Mouse (Mus musculus): ENCODE measurements around the gene Cyp26c1. TPM values are rescaled to one million over a fixed set of nuclear protein-coding genes. Genes with fewer than 3 reads are reported as not detected.

The Cyp26c1 gene
- total RNA-seq (2022), result under 1 TPM in 1 of 4 experiments, not detected in 3; 0.19 TPM

GRCm38 (mm10) chr19:37685281-37685680 is at the start of gene Cyp26c1:
Cyp26c1 (plus strand) TSS chr19:37685581.
- no peak for DNase-seq (ENCODE audit: low spot score in 2 of 2)

GRCm38 (mm10) chr19:37647994-37648393 is 37.4 kb upstream of the Cyp26c1 start:
- DNase-seq (ENCODE audit: low spot score in 2 of 2), result no peak

DNA sequence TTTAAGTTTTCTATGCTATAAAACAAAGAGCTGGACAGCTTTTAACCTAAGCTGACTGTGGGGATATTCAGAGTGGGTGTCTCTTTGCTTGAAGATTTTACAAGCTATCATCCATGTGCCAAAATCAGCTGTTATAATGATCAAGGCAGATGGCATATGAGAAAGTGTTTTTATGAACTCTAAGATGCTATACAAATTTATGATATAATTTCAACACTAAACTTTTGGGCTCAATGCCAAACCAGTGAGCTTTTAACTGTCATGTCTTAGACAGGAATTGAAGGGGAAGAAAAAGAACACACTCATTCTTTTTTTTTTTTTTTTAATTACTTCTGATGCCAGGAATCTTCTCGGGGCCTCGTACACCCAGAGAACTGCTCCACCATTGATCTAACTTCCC is 34.9 kb upstream of the Cyp26c1 start:
- DNase-seq (ENCODE audit: low spot score in 2 of 2), result no peak

DNA sequence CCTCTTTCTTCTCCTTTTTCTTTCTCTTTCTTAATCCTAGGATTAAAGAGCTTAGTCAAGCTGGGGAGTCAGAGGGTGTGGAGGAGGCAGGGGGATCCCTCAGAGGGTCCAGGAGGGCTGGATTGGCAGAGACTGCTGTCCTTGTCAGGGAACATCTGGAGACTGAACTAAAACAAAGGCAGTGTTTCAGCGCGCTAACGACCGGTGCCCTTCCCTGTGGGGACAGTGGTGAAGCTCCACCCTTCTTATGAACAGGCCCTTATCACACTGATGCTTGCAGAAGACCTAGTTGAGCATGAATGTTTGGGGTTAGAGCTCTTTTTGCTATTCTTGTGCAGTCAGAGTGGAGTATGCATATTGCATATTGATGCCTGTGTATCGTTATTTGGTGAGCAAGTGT is 31.4 kb upstream of the Cyp26c1 start:
- DNase-seq (ENCODE audit: low spot score in 2 of 2), result no peak

GRCm38 (mm10) chr19:37656441-37656840 is 28.9 kb upstream of the Cyp26c1 start:
- DNase-seq (ENCODE audit: low spot score in 2 of 2), result no peak

DNA sequence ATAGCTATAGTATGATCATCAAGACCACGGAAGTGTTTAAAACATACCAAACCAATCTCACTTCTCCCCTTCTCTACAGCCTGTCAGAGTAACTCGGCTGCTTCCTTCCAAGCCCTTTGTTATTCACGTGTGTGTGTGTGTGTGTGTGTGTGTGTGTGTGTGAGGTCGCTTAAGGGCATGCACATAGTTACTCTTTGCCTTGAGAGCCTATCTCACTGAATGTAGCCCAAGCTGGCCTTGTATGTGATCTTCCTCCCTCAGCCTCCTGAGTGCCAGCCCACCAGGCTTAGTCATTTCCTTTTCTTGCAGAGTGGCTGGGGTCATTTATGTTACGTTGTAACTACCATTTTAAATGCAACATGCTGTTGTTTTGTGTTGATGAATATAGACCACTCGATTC is 20.1 kb upstream of the Cyp26c1 start:
- DNase-seq (ENCODE audit: low spot score in 2 of 2), result no peak

GRCm38 (mm10) chr19:37667855-37668594 is 17.4 kb upstream of the Cyp26c1 start:
- no peak for DNase-seq (ENCODE audit: low spot score in 2 of 2)

DNA sequence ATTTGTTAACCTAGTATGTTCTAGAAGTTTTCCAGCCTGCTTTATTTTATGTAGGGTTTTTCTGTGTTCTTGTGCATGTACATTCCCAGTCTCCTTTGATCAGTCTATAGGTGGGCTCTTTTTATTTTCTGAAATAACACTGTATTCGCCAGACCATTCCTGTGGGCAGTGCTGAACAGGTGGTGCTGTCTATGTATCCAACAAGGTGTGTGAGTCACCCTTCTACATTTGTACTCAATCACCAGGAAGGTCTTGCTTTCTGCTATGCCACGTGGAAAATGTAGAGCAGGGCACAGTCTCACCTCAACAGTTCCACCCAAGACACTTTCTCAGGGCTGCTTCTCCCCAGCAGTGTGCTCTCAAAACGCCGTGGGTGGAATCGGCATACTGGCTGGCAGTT is 16.7 kb upstream of the Cyp26c1 start:
- DNase-seq (ENCODE audit: low spot score in 2 of 2), result no peak

DNA sequence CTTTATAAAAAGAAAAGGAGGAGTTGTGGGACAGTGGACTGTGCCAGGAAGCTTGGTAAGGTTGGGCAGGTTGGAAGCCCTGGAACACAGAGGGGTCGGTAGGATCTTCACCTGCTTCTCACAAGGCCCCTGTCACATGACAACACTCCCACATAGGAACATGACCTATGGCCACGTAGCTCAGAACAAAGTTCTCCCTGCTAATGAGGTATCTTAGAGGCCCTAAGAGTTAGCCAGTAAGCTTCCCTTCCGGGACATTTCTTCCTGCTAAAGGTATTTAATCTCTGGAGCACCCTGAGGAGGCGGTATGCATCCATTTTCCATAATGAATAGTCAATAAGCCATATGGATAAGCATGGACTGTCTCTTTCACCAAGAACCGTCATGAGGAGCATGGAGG is 15.9 kb upstream of the Cyp26c1 start:
- DNase-seq (ENCODE audit: low spot score in 2 of 2), result no peak

GRCm38 (mm10) chr19:37673393-37673792 is 12.0 kb upstream of the Cyp26c1 start:
- DNase-seq (ENCODE audit: low spot score in 2 of 2), result no peak

DNA sequence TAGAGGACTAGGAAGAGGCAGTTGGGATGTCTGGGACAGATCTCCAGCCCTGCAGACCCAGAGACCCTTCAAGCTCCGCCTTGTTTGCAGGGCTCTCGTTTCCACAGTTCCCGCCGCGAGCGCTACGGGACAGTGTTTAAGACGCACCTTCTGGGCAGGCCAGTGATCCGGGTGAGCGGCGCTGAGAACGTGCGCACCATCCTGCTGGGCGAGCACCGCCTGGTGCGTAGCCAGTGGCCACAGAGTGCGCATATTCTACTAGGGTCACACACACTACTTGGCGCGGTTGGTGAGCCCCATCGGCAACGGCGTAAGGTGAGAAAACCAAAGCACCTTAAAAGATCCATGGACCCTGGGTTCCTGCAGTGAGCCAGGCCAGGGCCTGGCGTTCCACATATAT is 966 bp downstream of the Cyp26c1 start:
- no peak for DNase-seq (ENCODE audit: low spot score in 2 of 2)

GRCm38 (mm10) chr19:37686941-37687850 is 1.8 kb downstream of the Cyp26c1 start:
- no peak for DNase-seq (ENCODE audit: low spot score in 2 of 2)

DNA sequence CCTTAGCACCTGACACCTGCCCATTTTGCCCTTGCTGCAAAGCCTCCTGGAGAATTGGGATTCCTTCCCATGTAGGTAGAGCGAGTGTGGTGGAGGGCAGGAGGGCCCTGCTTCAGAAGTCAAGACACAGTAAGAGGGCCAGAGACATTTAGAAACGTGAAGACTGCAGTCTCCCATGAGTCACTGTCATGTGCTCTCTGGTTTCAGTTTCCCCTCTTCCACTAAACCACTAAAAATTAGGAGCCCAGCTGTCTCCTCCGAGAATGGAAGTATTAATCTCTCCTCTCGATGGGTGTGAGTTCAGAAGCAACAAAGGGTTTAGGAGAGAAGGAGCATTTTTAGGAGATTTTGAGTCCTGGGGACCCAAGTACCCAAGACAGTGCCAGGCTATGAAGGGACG is 4.1 kb downstream of the Cyp26c1 start:
- no peak for DNase-seq (ENCODE audit: low spot score in 2 of 2)

DNA sequence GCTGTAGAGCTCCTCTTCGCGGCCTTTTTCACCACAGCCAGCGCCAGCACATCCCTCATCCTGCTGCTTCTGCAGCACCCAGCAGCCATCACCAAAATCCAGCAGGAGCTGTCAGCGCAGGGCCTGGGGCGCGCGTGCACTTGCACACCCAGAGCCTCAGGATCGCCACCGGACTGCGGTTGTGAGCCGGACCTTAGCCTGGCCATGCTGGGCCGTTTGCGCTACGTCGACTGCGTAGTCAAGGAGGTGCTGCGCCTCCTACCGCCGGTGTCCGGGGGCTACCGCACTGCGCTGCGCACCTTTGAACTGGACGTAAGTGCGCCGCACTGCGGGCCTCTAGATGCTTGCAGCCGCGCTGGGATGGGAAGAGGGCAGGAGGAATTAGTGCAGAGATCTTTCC is 5.3 kb downstream of the Cyp26c1 start:
- no peak for DNase-seq (ENCODE audit: low spot score in 2 of 2)

DNA sequence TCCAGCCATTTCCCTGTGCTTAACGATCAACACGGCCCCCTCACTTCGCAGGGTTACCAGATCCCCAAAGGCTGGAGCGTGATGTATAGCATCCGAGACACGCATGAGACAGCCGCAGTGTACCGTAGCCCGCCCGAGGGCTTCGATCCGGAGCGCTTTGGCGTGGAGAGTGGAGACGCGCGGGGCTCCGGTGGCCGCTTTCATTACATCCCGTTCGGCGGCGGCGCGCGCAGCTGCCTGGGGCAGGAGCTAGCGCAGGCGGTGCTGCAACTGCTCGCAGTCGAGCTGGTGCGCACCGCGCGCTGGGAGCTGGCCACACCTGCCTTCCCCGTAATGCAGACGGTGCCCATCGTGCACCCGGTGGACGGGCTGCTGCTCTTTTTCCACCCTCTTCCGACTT is 7.5 kb downstream of the Cyp26c1 start:
- no peak for DNase-seq (ENCODE audit: low spot score in 2 of 2)

DNA sequence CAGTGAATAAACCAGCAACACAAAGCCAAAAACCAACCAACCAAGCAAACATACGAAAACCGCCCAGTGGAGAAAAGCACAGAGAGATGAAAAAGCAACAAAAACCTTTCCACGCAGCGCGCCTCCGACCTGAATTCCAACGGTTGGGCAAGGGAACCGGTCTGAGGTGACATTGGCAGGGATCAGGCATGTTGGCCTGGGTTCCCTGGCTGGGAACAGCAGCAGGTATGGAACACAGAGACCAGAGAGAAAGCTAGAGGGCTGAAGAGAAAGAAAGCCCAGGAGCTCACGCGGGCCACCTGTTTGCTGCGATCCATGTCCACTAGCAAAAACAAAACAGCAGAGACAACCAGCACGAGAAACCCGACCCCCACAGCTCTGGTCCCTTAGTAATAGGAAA is 9.8 kb downstream of the Cyp26c1 start:
- no peak for DNase-seq (ENCODE audit: low spot score in 2 of 2)

- no peak for DNase-seq (ENCODE audit: low spot score in 2 of 2)
Observed at GRCm38 (mm10) chr19:37695762-37696602, 10.6 kb downstream of the Cyp26c1 start.

DNA sequence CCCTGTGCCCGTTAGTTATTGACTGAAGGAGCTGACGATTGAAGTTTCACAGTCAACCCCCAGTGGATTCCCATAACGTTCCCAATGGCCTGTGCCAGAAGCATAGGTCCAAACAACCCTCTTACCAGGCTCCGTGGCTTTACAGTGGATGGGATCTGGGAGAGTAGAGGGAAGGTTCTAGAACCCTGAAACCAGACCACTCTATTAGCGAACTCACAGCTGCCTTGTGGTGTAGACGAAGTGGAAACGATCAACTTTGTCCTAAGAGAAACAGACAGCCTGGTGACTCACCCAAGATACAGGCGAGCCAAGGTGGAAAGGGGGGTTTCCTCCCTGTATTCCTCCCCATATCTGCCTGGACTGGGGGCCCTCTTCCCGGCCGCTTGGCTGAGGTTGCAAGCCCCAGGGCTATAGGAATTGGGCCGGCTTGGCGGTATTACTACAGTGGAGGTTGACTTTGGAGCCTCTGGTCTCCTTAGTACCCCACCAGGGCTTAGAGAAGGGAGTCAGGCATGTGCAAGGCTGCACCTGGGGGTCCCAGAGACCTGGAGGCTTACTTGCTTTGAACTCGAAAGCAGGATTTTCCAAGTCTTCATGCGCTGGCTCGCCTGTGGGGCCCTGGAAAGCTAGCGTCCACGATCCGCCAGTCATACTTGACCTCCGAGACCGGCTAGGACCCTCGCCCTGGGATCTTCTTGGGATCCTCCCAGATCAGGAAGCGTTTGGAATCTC is 11.4 kb downstream of the Cyp26c1 start:
- DNase-seq (ENCODE audit: low spot score in 2 of 2), result no peak

DNA sequence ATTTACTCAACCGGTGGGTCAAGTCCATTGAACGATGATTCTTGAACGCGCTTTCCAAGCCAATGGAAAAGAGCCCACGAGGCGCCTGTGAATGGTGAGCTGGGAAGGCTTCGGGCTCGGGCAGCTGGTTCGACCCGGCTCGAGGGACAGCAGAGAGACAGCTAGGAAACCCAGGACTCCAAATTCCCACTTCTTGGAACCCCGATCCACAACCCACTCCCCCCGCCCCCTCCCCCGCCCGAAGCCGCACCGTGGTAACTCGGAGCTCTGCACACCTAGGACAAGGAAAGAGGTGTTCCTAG is 11.9 kb downstream of the Cyp26c1 start:
- no peak for DNase-seq (ENCODE audit: low spot score in 2 of 2)

DNA sequence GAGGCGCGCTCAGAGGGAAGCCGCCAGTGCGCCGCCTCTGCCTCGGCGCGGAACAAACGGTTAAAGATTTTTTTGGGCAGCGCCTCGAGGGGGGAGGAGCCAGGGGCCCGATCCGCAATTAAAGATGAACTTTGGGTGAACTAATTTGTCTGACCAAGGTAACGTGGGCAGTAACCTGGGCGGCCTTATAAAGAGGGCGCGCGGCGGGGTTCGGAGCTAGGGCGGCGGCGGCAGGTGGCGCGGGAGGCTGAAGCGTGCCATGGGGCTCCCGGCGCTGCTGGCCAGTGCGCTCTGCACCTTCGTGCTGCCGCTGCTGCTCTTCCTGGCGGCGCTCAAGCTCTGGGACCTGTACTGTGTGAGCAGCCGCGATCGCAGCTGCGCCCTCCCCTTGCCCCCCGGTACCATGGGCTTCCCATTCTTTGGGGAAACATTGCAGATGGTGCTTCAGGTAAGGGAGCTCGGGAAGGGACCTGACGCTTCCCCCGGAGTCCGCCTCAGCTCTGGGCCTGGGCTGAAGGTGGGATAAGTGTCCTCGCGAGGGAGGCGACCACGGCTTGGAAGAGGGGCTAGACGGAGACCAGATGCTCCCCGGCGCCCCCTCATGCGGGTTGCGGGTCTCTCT is 12.4 kb downstream of the Cyp26c1 start, which contains the start of gene Cyp26a1:
Cyp26a1 (plus strand) TSS at position 148 of the 622 bp plus-strand sequence.
- DNase-seq (ENCODE audit: low spot score in 2 of 2), result no peak

Measured in layer of hippocampus, adult 8-10 months (tissue).